Mouse (Mus musculus): ENCODE data around the gene Nup188.

The Nup188 gene

GRCm38 (mm10) chr2:30257699-30258460, 28.3 kb upstream of the Nup188 start:
- no peak for DNase-seq

DNA sequence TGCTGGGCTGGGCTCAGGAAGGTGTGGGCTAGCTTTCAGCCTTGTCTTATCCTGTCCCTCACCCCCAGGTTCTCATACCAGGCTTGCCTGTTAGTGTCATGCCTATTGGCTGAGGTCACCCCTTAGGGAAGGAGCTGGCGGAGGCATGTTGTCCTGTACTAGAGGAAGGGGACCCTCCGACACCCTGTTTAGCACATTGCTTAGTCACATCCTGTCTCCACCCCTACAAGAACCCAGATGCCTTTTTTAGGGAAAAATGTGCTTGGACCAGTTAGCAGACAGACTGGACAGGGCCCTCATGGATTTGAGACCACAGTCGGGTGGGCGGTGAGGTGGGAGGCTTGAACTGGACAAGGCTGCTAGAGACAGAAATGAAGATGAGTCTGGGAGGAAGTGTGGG, 27.6 kb upstream of the Nup188 start:
- DNase-seq, result peak; percentile 54 to 87

GRCm38 (mm10) chr2:30259131-30260064, 26.8 kb upstream of the Nup188 start:
- peak; percentile 56 to 65 for DNase-seq

GRCm38 (mm10) chr2:30261064-30261736, 25.0 kb upstream of the Nup188 start:
- peak in 1 of 2 experiments; percentile 9 for DNase-seq

DNA sequence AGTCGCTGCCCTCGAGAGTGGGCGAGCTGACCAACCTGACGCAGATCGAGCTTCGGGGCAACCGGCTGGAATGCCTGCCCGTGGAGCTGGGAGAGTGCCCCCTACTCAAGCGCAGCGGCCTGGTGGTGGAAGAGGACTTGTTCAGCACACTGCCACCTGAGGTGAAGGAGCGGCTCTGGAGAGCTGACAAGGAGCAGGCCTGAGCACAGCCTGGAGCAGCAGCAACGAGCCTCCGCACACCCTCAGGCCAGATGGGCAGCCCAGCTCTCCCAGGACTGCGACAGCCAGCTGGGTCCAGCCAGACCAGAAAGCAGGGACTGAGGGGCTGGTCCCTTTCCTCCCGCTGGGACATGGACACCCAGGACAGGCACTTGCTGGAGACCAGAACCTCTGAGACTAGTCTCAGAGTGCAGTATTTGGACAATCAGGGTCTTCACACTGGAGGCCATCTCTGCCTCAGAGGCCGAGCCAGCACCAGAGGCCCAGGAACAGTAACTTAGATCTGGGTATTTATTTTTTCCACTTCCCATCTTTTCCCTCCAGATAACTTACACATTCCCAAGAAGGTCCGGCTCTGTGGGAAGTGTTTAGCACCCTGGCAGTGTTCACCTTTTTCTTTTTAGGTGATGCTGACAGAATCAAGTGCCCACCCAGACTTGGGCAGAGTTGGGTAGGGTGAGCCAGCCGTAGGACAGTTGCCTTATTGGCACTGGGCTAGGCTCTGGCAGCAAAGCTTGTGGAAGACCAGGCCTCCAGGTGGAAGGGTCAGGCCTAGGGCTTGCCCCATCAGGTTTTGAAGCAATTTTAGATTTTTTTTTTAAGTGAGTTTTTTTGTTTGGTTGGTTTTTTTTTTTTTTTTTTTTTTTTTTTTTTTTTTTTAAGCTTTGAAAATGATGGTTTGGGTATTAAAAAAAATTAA, 24.0 kb upstream of the Nup188 start:
- peak in 1 of 2 experiments; percentile 5 for DNase-seq

- DNase-seq, result peak; percentile 86 to 88
Measured at GRCm38 (mm10) chr2:30262840-30263441, 23.3 kb upstream of the Nup188 start.

DNA sequence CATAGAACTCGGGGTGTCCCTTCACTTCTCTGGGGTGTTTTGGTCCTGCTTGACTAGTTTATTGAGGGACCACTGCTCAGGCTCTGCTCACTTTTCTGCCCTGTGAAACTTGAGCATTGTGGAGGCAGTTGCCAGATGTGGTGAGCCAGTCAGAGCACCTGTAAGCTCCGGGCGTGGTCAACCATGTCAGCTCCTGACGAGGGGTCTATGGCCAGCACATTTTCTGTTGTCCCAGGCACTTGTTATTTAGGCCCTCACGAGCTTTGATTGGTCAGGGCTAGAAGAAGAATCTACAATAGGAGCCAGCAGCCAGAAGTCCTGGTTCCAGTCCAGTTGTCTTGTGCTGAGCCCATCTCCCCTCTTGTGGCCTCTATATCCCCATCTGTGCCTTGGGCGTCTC, 22.4 kb upstream of the Nup188 start:
- DNase-seq, result no peak

DNA sequence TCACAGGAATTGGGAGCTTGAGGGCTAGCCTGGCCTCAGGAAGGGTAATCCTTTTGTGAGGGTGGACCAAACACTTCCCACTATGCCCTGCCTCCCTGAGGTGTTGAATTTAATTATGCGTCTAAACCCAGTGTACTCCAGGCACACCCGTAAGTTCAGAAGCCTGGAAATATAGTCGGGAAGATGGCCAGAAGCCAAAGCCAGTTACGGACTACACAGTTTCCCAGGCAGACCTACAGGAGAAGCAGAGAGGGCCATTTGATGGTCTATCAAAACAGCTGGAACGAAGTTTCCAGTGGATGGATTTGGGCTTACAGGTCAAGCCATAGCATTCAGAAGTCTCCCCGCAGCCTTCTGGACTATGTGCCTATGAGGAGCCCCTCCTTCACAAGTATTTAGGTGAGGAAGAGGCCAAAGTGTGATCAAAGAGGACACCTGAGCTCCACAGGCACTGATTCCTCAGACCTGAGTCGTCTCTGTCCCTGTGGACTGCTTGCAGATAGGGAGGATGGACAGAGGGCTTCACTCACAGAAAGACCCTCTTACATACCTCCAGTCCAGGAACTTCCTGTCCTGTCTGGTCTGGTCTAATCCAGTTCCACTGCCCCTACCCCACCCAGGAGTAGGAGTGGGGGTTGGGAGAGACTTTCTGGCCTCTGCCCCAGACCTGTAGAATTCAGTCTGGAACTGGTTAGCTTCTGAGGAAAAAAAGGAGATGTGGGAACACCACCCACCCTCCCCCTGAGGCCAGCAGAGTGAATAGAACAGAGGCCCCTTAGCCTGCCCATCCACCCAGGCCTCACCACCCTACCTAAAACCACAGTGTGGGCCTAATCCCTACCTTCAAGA, 21.3 kb upstream of the Nup188 start:
- DNase-seq, result peak; percentile 50 to 61

- peak; percentile 84 to 96 for DNase-seq
Measured at GRCm38 (mm10) chr2:30265767-30266253, 20.4 kb upstream of the Nup188 start, which contains the start of gene Phyhd1. TSS of gene Phyhd1 (plus strand) at chr2:30266203.

- DNase-seq, result peak; percentile 91 to 94
Measured at GRCm38 (mm10) chr2:30266392-30266941, 19.7 kb upstream of the Nup188 start.

GRCm38 (mm10) chr2:30267466-30267865, 18.7 kb upstream of the Nup188 start:
- no peak for DNase-seq

DNA sequence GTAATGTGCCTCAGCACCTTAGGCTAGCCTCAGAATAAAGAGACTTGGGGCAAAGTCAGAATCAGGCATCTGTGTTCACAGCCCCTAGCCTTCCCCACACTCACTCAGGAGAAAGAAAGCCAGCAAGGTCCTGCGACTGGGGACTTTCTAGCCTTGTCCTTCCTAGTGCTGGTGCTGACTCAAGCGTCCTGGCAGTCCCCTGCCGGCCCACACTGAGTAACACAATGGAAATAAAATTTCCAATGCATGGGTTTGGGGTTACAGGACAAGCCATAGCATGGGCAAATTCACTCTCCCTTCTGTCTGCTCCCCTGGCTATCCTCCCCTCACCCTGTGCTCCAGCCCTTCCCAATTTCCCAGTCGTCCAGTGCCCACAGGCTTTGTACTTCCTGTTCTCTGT, 17.8 kb upstream of the Nup188 start:
- no peak for DNase-seq

GRCm38 (mm10) chr2:30269241-30269990, 16.8 kb upstream of the Nup188 start:
- no peak for DNase-seq

DNA sequence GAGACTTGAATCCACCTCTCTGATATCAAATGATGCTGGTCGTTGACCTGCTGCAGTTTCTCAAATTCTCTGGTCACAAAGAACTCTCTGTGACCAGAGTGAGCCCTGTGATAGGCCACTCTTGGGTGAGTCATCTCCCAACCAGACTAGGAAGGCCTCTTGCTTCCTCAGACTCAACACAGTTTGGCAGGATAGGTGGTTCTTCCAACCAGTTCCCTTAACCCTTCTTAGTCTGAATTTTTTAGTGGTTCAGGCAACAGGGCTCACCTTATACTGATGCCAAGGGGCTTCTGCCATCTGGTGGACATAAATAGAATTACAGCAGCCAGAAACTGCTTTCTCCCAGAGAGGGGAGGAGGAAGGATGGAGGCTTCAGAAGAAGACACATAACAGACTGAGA, 16.1 kb upstream of the Nup188 start:
- peak; percentile 72 to 89 for DNase-seq

- DNase-seq, result no peak
Measured at GRCm38 (mm10) chr2:30280743-30281142, 5.5 kb upstream of the Nup188 start, which contains the start of gene Gm28038. TSS of gene Gm28038 (plus strand) at chr2:30281043.

DNA sequence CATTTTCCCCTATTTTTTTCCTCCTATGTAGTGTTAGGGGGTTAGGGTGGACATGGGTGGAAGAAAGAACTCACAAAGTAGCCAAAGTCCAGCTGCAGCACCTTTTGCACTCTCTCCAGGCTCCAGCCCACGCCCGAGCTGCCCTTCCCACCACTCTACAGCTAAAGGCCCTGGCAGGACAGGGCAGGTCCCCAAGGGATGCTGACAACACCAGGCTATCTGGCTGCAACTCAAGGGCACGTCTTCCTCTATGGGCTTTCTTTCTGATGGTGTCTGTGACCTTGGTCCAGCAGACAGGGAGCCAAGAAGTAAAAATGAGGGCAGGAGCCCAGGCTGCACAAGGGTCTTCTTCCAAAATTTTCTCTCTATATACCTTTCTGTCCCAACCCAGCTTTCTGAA, 4.5 kb upstream of the Nup188 start:
- no peak for DNase-seq

GRCm38 (mm10) chr2:30283193-30283592, 3.0 kb upstream of the Nup188 start:
- no peak for DNase-seq

- DNase-seq, result no peak
Measured at GRCm38 (mm10) chr2:30285004-30285403, 1.2 kb upstream of the Nup188 start.
